Mouse (Mus musculus) hindbrain, embryonic 10.5 days (tissue): ENCODE measurements around the gene Gm10134. TPM values are rescaled to one million over a fixed set of nuclear protein-coding genes. Genes with fewer than 3 reads are reported as not detected.
A peak's percentile ranks its signal among the peaks of the same experiment; 100 is the strongest.

Source experiments
- DNase-seq: peaks from one replicate; pipeline ENCODE4 v3.0.0-alpha.2; 2017; ENCODE audit warnings: low spot score
- H3K27ac ChIP-seq: fragments of 300-500 bp; sonication (generic); 2 replicates; pipeline ENCODE4 v1.5.1; 2016; ENCODE audit warnings: mild to moderate bottlenecking, moderate library complexity
- H3K27me3 ChIP-seq: fragments of 300-500 bp; sonication (generic); 2 replicates; pipeline ENCODE4 v1.6.1; 2016; ENCODE audit warnings: mild to moderate bottlenecking; ENCODE audit not compliant: poor library complexity, insufficient read depth, severe bottlenecking
- H3K36me3 ChIP-seq: fragments of 300-500 bp; sonication (generic); 2 replicates; pipeline ENCODE4 v1.6.1; 2016; ENCODE audit warnings: mild to moderate bottlenecking, moderate library complexity
- H3K4me1 ChIP-seq: fragments of 300-500 bp; sonication (generic); replicated peaks from 2 replicates; pipeline ENCODE4 v1.6.1; 2016; ENCODE audit warnings: mild to moderate bottlenecking
- H3K4me3 ChIP-seq: fragments of 300-500 bp; sonication (generic); 2 replicates; pipeline ENCODE4 v1.5.1; 2016; ENCODE audit warnings: mild to moderate bottlenecking, moderate library complexity
- H3K9me3 ChIP-seq: fragments of 300-500 bp; sonication (generic); 2 replicates; pipeline ENCODE4 v1.6.1; 2016; ENCODE audit warnings: mild to moderate bottlenecking, moderate library complexity
- WGBS: fragments of 180-500 bp; shearing (Covaris S2); methylation state at CpG from one replicate; pipeline ENCODE4 v1.1.7; 2016; 5-methylcytosine and 5-hydroxymethylcytosine counted together
- polyA plus RNA-seq: library from polyadenylated mRNA; unstranded; fragments of >200 nt; fragmentation: Nextera tagmentation; extraction: Ambion mirVana; gene quantifications from 2 replicates; pipeline ENCODE4 v1.2.1, GENCODE M21; 2016

Gene Gm10134
- polyA plus RNA-seq, 1 experiment from 2014 or later, result not detected

DNA sequence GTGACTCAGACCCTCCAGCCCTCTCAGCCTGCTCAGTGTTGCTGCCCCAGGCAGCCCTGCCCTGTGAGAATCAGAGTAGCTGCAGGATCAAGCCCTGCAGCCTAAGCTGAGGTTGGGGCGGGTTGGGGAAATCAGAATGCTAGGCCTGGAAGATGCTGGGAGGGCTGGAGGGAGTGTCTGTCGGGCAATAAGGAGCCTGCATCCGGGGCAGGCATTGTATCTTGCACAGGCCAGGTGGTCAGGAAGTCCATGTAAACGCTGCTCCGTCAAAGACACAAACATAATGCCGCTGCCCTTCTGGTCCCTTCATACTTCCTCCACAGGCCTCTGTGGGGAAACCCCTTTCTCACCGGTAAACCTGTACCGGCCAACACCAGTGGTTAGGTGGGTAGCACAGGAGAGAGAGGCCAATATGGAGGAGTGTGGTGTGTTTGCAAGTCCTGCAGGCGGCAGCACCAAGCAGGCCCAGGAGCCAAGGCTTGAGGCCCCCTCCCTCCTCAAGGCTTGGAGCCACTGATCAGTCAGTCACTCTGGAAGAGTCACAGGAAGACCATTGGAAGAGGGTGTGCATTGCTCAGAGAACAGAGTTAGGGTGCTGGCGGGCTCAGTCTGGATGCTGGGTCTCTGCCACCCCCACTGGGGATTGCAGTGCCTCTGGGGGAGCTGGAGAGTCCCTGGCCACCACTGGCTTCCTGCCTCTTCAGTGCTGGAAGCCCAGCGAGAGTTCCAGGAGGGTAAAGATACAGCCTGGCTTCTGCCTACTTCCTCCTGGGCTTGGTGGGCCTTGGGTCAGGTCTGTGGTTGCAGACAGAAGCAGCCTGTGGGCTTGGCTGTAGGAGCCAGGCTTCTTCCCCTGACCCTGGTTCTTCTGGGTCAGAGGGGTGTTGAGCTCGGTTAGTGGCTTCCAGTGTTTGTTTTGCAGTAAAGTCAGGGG, 20.3 kb downstream of the Gm10134 start:
- DNase-seq, result no peak
- Histone ChIP-seq H3K27me3 (no peaks in the 10 kb centered on the region), H3K4me1 (peaks cover 88% of the 10 kb centered on the region), H3K27ac (peak overlapping the region; percentile 88), H3K36me3 (0 out of 2 replicates have a peak, but pooled peaks cover 5% of the 10 kb centered on the region), H3K4me3 (peak overlapping the region; percentile 27; the same call in 1 of the 2 replicates), H3K9me3 (no peaks in the 10 kb centered on the region)
- 47% methylated on average over 12 of the region's 12 CpGs for WGBS

DNA sequence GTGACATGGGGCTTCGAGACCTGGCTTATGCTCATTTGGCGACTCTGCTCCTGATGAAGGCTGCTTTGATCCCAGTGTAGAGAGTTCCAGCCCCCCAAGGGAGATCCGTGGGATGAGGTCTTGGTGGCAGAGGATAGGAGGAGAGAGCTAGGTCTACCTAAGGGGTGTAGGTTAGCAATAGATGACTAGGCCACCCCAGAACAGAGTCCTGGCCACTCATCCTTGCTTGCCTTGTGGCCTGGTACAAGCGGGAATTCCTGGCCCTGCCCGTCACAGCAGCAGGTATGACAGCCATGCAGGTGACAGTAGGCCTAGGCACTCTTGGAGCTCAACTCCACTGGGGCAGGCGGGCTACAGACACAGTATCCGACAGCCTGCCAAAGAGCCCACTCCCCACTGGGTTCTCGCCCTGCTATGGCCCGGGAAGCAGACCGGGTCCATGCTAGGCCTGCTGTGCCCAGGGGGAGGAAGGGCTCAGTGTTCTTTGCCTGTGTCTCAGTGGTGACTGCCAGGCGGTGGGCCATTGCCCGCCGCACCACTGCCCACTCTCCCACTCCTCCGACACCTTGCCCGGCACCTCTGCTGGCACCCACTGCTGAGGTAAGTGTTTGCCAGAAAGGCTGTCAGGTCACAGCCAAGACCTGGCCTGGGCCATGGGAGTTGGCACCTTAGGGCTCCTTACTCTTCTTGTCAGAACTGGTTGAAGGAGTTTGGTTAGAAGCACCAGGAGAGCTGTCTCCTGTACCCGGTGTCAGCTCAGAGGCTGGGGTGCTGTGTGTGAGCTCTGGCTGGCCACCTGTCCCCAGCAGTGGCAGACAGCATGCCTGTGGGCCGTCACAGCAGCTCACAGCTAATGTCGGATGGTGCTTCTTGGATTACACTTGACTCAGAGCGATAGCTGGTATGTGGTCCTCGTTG, 21.8 kb downstream of the Gm10134 start:
- Histone ChIP-seq H3K27me3 (no peaks in the 10 kb centered on the region), H3K27ac (peak overlapping the region; percentile 62), H3K36me3 (no peaks in the 10 kb centered on the region), H3K9me3 (no peaks in the 10 kb centered on the region), H3K4me1 (peaks cover 93% of the 10 kb centered on the region), H3K4me3 (no peak overlapping the region)
- WGBS, result 89% methylated on average over 20 of the region's 20 CpGs
- DNase-seq, result no peak

DNA sequence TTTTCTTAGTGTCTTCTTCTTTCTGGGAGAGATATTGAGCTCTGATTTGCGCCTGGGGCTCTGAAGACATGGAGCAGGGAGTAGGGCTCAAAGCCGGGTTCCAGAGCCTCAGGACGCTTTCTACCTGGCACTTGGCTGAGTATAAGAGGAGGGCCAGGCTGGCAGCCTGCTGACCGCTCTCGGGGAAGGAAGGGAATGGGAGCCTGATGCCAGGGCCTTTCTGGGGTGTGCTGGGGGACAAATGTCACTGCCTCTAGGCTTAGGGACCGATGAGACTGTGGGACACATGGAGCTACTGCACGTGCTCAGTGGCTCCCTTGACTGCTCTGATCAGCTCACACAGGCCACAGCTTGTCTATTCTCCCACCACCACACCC, 22.4 kb downstream of the Gm10134 start:
- Histone ChIP-seq H3K36me3 (no peaks in the 10 kb centered on the region), H3K4me1 (peaks cover 97% of the 10 kb centered on the region), H3K27me3 (no peaks in the 10 kb centered on the region), H3K9me3 (no peaks in the 10 kb centered on the region), H3K4me3 (no peak overlapping the region), H3K27ac (peak overlapping the region; percentile 62)
- WGBS, result 88% methylated on average over 7 of the region's 7 CpGs
- no peak for DNase-seq

DNA sequence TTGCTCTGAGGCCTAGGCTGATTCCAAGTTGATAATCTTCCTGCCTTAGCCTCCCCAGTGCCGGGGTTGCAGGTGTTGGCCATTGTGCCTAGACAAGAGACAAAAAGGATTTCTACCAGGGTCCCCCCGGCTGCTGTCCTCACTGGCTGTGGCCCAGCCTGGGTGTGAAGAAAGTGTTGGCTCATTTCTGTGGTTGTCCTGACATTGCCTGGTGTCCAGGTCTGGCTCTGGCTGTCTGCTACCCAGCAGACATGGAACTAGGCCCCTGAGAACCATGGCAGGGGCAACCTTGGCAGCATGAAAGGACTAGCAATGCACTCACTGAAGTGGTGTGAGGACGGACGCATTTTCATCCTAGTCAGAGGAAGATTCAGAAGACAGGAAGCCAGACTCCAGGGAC, 24.0 kb downstream of the Gm10134 start:
- Histone ChIP-seq H3K9me3 (no peaks in the 10 kb centered on the region), H3K36me3 (no peaks in the 10 kb centered on the region), H3K4me1 (peaks cover 97% of the 10 kb centered on the region), H3K27ac (peak overlapping the region; percentile 45; the same call in 1 of the 2 replicates), H3K4me3 (no peak overlapping the region), H3K27me3 (0 out of 2 replicates have a peak, but pooled peaks cover 6% of the 10 kb centered on the region)
- no peak for DNase-seq
- WGBS, result 78% methylated on average over 4 of the region's 4 CpGs

DNA sequence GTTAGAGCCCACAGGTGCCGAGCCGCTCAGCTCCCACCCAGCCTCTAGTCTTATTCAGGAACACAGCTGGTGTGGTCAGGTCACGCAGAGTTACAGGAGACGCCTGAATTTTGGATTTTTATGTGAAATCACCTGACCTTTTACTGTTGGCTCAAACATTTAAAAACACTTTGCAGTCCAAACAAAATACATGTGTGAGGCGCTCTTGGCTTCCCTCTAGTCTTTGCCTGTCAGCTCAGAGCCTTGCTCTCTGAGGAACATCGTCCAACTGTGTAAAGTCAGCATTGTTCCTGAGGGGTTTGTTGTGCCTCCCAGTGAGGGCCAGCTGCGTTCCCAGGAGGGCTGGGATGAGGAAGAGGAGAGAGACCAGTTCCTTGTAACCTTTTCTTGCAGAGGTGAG, 24.4 kb downstream of the Gm10134 start:
- no peak for DNase-seq
- no peaks in the 10 kb centered on the region for H3K36me3 ChIP-seq
- WGBS, result 64% methylated on average over 7 of the region's 7 CpGs
- H3K9me3 ChIP-seq, result no peaks in the 10 kb centered on the region
- no peak overlapping the region for H3K4me3 ChIP-seq
- H3K27ac ChIP-seq, result peak overlapping the region; percentile 69
- H3K4me1 ChIP-seq, result peaks cover 97% of the 10 kb centered on the region
- 0 out of 2 replicates have a peak, but pooled peaks cover 6% of the 10 kb centered on the region for H3K27me3 ChIP-seq

DNA sequence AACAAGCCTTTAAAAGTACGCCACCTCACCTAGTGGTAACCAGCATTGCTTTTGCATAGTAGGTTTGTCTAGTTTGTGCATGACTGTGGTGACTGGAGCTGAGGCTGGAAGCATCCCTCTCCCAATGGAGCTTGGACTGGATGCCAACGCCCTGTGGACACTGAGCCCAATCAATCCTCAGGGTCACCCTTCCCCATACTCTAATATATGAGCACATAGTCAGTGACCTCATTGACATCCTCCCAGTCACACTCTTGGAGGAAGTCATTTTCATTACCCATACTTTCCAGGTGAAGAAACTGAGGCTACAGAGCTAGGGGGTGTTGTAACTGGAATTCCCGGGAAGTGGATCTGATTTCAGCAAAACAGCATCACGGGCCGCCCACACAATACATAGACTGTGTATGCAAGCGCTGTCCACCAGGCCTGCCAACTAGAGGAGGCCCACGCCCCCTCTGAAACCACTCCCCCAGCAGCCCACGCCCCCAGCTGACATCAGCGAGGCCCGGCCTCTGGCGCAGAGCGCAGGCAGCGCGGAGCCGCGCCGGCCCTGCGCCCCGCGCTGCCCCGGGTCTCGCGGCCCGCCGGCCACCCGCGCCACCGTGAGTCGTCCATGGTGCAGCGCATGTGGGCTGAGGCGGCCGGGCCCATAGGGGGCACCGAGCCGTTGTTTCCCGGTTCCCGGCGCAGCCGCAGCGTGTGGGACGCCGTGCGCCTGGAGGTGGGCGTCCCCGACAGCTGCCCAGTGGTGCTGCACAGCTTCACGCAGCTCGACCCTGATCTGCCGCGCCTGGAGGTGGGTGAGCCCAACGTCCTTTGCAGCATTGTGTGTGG, 27.3 kb downstream of the Gm10134 start:
- peak overlapping the region; percentile 89 for H3K27ac ChIP-seq
- DNase-seq, result peak; percentile 87
- 3% methylated on average over 49 of the region's 49 CpGs for WGBS
- H3K36me3 ChIP-seq, result peaks cover 6% of the 10 kb centered on the region
- no peaks in the 10 kb centered on the region for H3K9me3 ChIP-seq
- H3K4me3 ChIP-seq, result peak overlapping the region; percentile 75
- 0 out of 2 replicates have a peak, but pooled peaks cover 6% of the 10 kb centered on the region for H3K27me3 ChIP-seq
- H3K4me1 ChIP-seq, result peaks cover 98% of the 10 kb centered on the region

DNA sequence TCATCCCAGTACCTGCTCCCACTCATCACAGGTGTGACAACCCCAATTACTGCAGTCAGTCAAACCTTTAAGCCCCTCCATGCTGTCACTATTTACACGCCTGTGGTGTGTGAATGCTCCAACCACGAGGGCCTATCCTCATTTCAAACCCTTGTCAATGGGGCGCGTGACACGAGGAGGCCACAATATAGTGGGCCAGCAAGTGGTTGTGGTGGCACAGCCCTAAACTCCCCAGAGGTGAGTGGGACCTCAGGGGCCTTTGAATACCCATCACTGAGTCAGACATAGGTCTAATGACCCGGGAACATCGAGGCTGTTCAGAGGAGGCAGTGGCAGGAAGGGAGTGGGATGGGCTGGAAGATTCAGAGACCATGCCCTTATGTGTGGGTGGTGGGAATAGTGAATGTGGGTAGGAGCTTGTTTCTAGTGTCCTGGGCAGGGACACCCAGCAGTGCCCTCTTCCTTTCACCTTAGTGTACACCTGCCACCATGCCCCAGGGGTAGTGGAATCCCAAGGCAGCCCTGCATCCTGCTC, 28.1 kb downstream of the Gm10134 start:
- H3K4me3 ChIP-seq, result peak overlapping the region; percentile 75
- 0 out of 2 replicates have a peak, but pooled peaks cover 6% of the 10 kb centered on the region for H3K27me3 ChIP-seq
- no peaks in the 10 kb centered on the region for H3K9me3 ChIP-seq
- peaks cover 6% of the 10 kb centered on the region for H3K36me3 ChIP-seq
- 59% methylated on average over 7 of the region's 7 CpGs for WGBS
- no peak for DNase-seq
- peak overlapping the region; percentile 89 for H3K27ac ChIP-seq
- peaks cover 99% of the 10 kb centered on the region for H3K4me1 ChIP-seq

DNA sequence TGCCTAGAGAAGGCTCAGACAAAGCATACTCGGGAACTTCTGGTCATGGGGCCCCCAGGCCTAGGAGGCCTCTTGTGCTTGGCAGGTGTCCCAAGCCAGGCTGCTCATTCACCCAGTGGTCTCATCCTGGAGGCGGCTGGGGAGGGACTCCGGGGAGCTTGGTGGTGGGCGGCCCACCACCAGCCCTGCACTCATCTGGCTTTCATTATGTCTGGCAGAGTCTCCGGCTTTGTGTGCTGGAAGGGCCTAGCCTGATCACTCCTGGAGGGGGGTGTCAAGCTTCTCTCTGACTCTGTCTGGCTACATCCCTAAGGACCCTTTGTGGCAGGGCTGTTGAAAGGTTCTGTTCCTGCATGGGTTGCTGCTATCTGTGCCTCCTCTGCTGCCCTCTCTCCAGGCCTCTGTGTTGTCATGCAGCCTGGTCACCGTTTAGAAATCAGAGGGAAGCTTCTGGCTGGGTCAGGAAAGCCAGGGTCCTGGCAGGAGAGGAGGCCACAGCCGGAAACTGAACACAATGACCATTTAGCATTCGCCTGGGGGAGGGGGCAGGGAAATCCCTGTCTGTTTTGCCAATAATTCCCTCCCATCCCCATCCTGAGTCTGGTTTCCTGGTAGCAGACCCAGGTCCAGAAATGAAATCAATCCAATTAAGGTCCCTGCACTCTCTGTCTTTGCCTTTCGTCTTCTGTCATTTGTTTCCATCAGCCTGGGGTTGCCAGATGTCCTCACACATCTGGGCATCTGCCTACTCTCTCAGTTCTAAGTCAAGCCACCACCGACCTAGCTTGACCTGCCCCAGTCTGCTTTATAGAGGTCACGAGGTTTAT, 28.8 kb downstream of the Gm10134 start:
- WGBS, result 34% methylated on average over 11 of the region's 11 CpGs
- Histone ChIP-seq H3K4me1 (peaks cover 99% of the 10 kb centered on the region), H3K9me3 (no peaks in the 10 kb centered on the region), H3K27me3 (0 out of 2 replicates have a peak, but pooled peaks cover 6% of the 10 kb centered on the region), H3K4me3 (peak overlapping the region; percentile 75), H3K36me3 (peaks cover 6% of the 10 kb centered on the region), H3K27ac (peak overlapping the region; percentile 89)
- DNase-seq, result peak; percentile 51

DNA sequence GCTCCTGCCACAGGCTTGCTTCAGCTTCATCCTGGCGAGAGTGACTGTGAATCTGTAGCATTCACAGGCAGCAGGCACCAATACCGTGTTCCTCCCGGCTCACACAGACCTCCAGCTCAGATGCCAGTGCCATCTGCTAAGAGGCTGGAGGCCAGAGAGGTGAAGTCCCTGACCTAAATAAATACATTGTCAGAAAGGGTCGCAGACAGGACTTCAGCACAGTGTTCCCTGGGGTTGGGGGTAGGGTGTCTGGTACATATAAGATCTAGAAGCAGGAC, 29.3 kb downstream of the Gm10134 start:
- Histone ChIP-seq H3K9me3 (no peaks in the 10 kb centered on the region), H3K27ac (peak overlapping the region; percentile 89), H3K4me3 (peak overlapping the region; percentile 75), H3K27me3 (0 out of 2 replicates have a peak, but pooled peaks cover 6% of the 10 kb centered on the region), H3K4me1 (peaks cover 99% of the 10 kb centered on the region), H3K36me3 (peaks cover 8% of the 10 kb centered on the region)
- WGBS, result 37% methylated on average over 4 of the region's 4 CpGs
- DNase-seq, result no peak

DNA sequence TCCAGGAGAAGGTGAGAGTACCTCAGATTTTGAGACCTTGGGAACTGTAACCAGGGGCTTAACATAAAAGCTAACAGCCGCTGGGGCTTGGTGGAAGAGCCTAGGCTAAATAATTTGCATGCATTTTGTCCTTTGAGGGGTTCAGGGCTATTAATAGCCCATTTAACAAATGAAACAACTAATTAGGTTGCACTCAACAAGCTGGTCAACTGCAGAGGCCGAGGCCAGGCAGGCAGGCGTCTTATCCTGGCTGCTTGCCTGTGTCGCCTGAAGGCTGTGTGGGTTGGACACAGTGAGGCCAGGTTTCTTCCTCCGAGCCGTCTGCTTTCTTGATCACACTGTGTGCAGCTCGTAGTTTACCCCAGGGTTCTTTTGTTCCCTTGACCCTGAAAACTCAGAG, 29.8 kb downstream of the Gm10134 start:
- Histone ChIP-seq H3K27ac (peak overlapping the region; percentile 89), H3K9me3 (no peaks in the 10 kb centered on the region), H3K27me3 (0 out of 2 replicates have a peak, but pooled peaks cover 6% of the 10 kb centered on the region), H3K4me3 (peak overlapping the region; percentile 75), H3K4me1 (peaks cover 99% of the 10 kb centered on the region), H3K36me3 (peaks cover 11% of the 10 kb centered on the region)
- WGBS, result 49% methylated on average over 7 of the region's 7 CpGs
- no peak for DNase-seq

DNA sequence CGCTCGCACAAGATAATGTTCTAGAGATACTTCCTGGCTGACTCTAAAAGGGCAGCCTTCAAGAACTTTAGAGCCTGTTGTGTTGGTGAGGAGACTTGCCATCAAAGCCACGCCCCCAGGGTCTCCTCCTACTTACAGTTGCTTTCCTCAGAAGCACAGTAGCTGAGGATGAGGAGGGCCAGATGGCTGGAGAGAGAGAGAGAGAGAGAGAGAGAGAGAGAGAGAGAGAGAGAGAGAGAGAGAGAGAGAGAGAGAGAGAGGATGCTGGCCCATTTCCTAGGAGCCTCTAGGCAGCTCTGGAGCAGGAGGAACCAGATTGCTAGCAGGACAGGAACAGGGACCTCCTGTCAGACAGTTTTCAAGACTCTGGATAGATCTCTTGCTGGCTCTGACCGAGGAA, 30.3 kb downstream of the Gm10134 start:
- Histone ChIP-seq H3K27ac (peak overlapping the region; percentile 89), H3K9me3 (no peaks in the 10 kb centered on the region), H3K27me3 (0 out of 2 replicates have a peak, but pooled peaks cover 6% of the 10 kb centered on the region), H3K4me1 (peaks cover 96% of the 10 kb centered on the region), H3K36me3 (peaks cover 11% of the 10 kb centered on the region), H3K4me3 (0 out of 2 replicates have a peak overlapping the region, but pooled peaks have one; percentile 75)
- 81% methylated on average over 4 of the region's 4 CpGs for WGBS
- no peak for DNase-seq
